Mouse (Mus musculus) kidney, embryonic 14.5 days (tissue): ENCODE data around the gene Il4ra. TPM values are rescaled to one million over a fixed set of nuclear protein-coding genes. Genes with fewer than 3 reads are reported as not detected.

Experiments
- ATAC-seq: fragments of 200-750 bp; cut with Nextera tagmentation; 2 replicates; pipeline ENCODE4 v1.8.0; 2017; ENCODE audit warnings: moderate number of reproducible peaks, mild to moderate bottlenecking, moderate TSS enrichment, moderate library complexity; ENCODE audit not compliant: low FRiP score, low TSS enrichment
- H3K27ac ChIP-seq: fragments of 300-500 bp; sonication (generic); 2 replicates; pipeline ENCODE4 v1.5.1; 2014; ENCODE audit warnings: low read depth, mild to moderate bottlenecking, low read length, moderate library complexity, mixed read lengths
- H3K27me3 ChIP-seq: fragments of 300-500 bp; sonication (generic); 2 replicates; pipeline ENCODE4 v1.6.1; 2014; ENCODE audit warnings: mild to moderate bottlenecking, low read length; ENCODE audit not compliant: control insufficient read depth, insufficient read depth
- H3K36me3 ChIP-seq: fragments of 300-500 bp; sonication (generic); 2 replicates; pipeline ENCODE4 v1.6.1; 2014; ENCODE audit warnings: low read length, mixed read lengths; ENCODE audit not compliant: control insufficient read depth, insufficient read depth
- H3K4me1 ChIP-seq: fragments of 300-500 bp; sonication (generic); 2 replicates; pipeline ENCODE4 v1.6.1; 2014; ENCODE audit warnings: low read length, mixed read lengths; ENCODE audit not compliant: control insufficient read depth, insufficient read depth
- H3K4me2 ChIP-seq: fragments of 300-500 bp; sonication (generic); replicated peaks from 2 replicates; pipeline ENCODE4 v1.6.1; 2014; ENCODE audit warnings: low read depth, mild to moderate bottlenecking, low read length
- H3K4me3 ChIP-seq: fragments of 300-500 bp; sonication (generic); 2 replicates; pipeline ENCODE4 v1.5.1; 2014; ENCODE audit warnings: mild to moderate bottlenecking, low read length
- H3K9ac ChIP-seq: fragments of 300-500 bp; sonication (generic); 2 replicates; pipeline ENCODE4 v1.6.1; 2014; ENCODE audit warnings: low read depth, mild to moderate bottlenecking, low read length, moderate library complexity
- H3K9me3 ChIP-seq: fragments of 300-500 bp; sonication (generic); 2 replicates; pipeline ENCODE4 v1.6.1; 2016; ENCODE audit warnings: low read length; ENCODE audit not compliant: control insufficient read depth
- WGBS: fragments of 180-500 bp; shearing (Covaris S2); extraction: QIAGEN DNeasy Blood & Tissue Kit; methylation state at CpG from one replicate; pipeline ENCODE4 v1.1.7; 2014; 5-methylcytosine and 5-hydroxymethylcytosine counted together
- polyA plus RNA-seq: library from polyadenylated mRNA; unstranded; fragments of >200 nt; fragmentation: Nextera tagmentation; extraction: Ambion mirVana; gene quantifications from 2 replicates; pipeline ENCODE4 v1.2.1, GENCODE M21; 2014

The Il4ra gene
- polyA plus RNA-seq, 1 experiment from 2014 or later: 5.9 TPM

DNA sequence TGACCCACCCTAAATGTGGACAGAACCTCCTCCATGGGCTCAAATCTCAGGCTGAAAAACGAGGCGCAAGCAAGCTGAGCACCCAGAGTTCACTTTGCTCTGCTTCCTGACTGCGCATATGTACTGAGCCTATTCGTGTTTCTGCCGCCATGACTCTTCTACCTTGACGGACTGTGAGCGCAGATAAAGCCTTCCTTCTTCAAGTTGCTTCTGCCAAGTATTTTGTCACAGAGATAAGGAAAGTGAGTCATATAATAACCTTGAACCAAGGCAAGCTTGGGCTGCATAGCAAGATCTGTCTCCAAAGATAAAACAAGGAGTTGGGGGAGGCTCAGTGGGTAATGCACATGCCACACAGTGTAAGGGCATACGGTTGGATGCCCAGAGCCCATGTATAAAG is 35.2 kb upstream of the Il4ra start:
- H3K4me3 ChIP-seq: no peak overlapping the region
- ATAC-seq: no peak
- WGBS: 88% methylated on average over 8 of the region's 8 CpGs
- no peak overlapping the region for H3K9ac ChIP-seq
- H3K4me1 ChIP-seq: no peaks in the 10 kb centered on the region
- H3K36me3 ChIP-seq: no peaks in the 10 kb centered on the region
- no peak overlapping the region for H3K27ac ChIP-seq
- H3K4me2 ChIP-seq: no peak overlapping the region
- no peaks in the 10 kb centered on the region for H3K27me3 ChIP-seq
- H3K9me3 ChIP-seq: no peaks in the 10 kb centered on the region

DNA sequence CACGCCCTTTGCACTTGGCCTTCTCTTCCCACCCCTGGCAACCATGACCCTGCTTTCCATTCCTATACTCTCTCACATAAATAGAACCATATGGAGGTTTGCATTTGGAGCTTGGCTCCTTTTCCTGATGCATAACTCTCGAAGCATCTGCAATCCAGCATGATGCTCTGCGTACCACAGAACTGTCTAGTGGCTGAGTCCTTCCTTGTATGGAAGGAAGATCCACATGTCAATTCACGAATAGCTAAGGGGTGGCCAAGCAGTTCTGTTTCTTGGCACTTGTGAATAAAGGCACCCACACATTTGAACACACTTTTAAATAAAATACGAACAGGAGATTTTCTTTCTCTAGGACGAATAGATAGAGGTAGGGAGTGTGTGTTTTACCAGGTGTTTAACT is 34.5 kb upstream of the Il4ra start:
- Histone ChIP-seq H3K27me3 (no peaks in the 10 kb centered on the region), H3K4me3 (no peak overlapping the region), H3K4me2 (no peak overlapping the region), H3K9me3 (no peaks in the 10 kb centered on the region), H3K36me3 (no peaks in the 10 kb centered on the region), H3K4me1 (no peaks in the 10 kb centered on the region), H3K9ac (no peak overlapping the region), H3K27ac (no peak overlapping the region)
- no peak for ATAC-seq
- WGBS: 88% methylated on average over 6 of the region's 6 CpGs

DNA sequence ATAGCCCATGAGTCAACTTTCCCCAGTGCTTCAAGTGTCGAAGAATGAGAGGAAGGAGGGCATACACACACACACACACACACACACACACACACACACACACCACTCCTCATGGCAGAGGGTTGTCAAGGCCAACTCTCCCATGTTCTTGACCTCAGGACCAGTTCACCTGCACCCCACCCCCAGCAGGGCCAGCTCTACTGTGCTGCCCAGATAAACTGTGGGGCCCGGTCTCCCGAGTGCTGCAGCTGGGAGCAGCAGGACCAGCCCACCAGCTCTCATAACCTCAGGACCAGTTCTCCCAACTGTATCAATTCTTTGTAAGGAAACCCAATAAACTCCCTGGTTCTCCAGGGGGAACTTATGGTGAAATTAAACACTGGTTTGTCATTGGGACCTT is 32.2 kb upstream of the Il4ra start:
- H3K9me3 ChIP-seq: no peaks in the 10 kb centered on the region
- no peak for ATAC-seq
- no peak overlapping the region for H3K9ac ChIP-seq
- no peaks in the 10 kb centered on the region for H3K4me1 ChIP-seq
- 84% methylated on average over 3 of the region's 3 CpGs for WGBS
- no peaks in the 10 kb centered on the region for H3K36me3 ChIP-seq
- H3K4me2 ChIP-seq: no peak overlapping the region
- no peak overlapping the region for H3K4me3 ChIP-seq
- no peak overlapping the region for H3K27ac ChIP-seq
- H3K27me3 ChIP-seq: no peaks in the 10 kb centered on the region

DNA sequence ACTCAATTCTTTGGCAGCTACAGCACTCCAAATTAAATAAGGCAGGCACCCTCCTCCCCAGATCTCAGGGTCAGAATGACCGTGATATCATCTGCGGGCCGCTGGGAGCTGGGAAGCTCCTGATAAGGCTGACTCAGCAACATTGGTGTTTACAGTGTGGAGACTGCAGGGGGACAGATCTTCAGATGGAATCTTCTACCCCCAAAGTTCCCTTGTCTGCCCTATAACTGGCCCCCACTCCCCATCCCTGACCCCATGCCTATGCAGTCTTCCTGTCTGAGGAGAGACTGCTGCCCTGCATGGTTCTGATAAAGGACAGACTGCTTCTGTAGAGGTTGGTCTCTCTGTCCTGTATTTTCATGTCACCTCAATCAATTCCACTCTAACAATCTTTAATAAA is 28.9 kb upstream of the Il4ra start:
- no peak overlapping the region for H3K9ac ChIP-seq
- H3K27ac ChIP-seq: no peak overlapping the region
- no peaks in the 10 kb centered on the region for H3K36me3 ChIP-seq
- H3K27me3 ChIP-seq: no peaks in the 10 kb centered on the region
- ATAC-seq: no peak
- WGBS: 59% methylated on average over 3 of the region's 3 CpGs
- no peak overlapping the region for H3K4me3 ChIP-seq
- H3K4me1 ChIP-seq: no peaks in the 10 kb centered on the region
- H3K4me2 ChIP-seq: no peak overlapping the region
- no peaks in the 10 kb centered on the region for H3K9me3 ChIP-seq

DNA sequence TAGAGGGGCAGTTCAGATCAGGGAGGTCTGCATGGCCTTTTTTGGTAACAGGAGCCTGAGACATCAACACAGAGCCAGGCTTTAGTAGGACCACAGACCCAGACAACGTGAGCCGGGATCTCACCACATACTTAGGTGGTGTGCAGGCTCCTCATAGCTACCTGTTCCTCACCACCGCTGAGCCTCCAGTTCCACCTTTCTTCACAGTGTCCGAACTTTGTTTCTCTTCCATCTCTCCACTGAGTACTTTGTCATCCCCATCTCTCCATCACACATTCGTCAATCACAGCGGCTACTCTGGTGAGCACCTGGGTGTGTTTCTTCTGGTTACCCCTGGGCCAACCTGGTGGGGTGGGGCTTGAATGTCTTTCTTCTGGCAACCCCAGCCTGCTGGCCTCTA is 24.7 kb upstream of the Il4ra start:
- Histone ChIP-seq H3K4me2 (no peak overlapping the region), H3K36me3 (no peaks in the 10 kb centered on the region), H3K9me3 (no peaks in the 10 kb centered on the region), H3K27me3 (no peaks in the 10 kb centered on the region), H3K4me3 (no peak overlapping the region), H3K4me1 (no peaks in the 10 kb centered on the region), H3K27ac (no peak overlapping the region), H3K9ac (no peak overlapping the region)
- ATAC-seq: no peak
- 94% methylated on average over 6 of the region's 6 CpGs for WGBS

DNA sequence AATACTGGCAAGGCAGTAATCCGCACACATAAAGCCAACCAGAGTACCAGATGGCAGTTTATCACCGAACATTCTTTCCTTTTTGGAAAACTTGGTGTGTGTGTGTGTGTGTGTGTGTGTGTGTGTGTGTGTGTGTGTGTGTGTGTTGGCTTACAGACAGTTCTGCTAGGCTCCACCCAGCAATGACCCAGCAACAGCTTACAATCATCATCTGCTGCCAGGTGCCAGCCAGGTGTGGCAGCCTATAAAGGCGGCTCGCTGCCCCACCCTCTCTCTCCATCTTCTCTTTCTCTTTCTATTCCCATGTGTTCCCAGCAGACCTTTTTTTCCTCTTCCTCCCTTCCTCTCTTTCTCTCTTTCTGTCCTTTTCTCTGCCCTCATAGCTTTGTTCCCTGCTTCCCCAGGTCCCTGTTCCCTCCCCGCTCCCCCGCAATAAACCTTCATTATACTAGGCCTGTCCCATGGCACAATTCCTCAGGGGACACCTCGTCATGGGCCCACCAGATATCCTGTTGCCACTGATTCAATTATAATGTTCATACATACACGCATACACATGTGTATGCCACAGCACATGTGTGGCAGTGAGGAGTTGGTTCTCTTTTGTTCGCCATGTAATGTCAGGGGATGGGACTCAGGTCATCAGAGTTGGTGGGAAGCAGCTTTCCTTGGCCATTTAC is 23.9 kb upstream of the Il4ra start:
- Histone ChIP-seq H3K4me3 (no peak overlapping the region), H3K36me3 (no peaks in the 10 kb centered on the region), H3K27me3 (no peaks in the 10 kb centered on the region), H3K9ac (no peak overlapping the region), H3K27ac (no peak overlapping the region), H3K9me3 (no peaks in the 10 kb centered on the region), H3K4me1 (no peaks in the 10 kb centered on the region), H3K4me2 (no peak overlapping the region)
- no peak for ATAC-seq
- 86% methylated on average over 9 of the region's 9 CpGs for WGBS

DNA sequence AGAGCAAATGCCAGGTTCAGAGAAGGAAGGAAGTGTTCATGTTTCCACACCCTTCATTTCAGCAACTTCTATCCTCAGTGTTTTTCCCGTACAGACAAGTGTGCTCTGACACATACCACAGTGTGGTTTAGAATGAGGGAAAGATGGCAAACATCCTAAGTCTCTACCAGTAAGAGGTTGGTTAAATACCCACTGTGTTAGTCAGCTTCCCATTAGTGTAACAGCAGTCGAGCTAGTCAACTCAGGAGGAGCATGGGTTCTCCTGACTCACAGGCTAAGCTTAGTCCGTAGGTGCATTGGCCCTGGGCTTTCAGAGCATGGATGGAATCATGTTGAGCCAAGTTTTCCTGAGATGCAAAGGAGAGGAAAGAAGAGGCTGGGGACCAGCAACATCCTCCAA is 12.6 kb upstream of the Il4ra start:
- WGBS: 84% methylated on average over 3 of the region's 3 CpGs
- no peak overlapping the region for H3K9ac ChIP-seq
- H3K27ac ChIP-seq: no peak overlapping the region
- H3K9me3 ChIP-seq: peaks cover 1% of the 10 kb centered on the region; the same call in 1 of the 2 replicates
- no peak overlapping the region for H3K4me3 ChIP-seq
- no peaks in the 10 kb centered on the region for H3K36me3 ChIP-seq
- H3K4me2 ChIP-seq: no peak overlapping the region
- H3K27me3 ChIP-seq: no peaks in the 10 kb centered on the region
- ATAC-seq: no peak
- H3K4me1 ChIP-seq: no peaks in the 10 kb centered on the region

DNA sequence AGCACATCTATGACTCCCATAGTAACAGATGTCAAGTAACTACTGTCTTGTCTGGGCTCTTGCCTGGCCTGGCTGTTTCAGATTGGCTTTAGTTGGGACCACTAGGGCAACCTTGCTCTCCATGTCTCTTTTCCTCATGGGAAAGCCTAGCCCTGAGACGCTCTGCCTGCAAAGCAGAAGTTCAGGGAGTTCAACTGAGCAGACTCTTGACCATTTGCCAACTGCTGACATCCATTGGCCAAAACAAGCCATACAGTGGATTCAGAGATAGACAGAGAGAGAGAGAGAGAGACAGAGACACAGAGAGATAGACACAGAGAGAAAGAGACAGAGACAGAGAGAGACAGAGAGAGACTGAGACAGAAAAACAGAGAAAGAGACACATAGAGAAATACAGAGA is 10.9 kb upstream of the Il4ra start:
- Histone ChIP-seq H3K36me3 (no peaks in the 10 kb centered on the region), H3K27ac (no peak overlapping the region), H3K4me1 (no peaks in the 10 kb centered on the region), H3K4me3 (no peak overlapping the region), H3K9me3 (no peaks in the 10 kb centered on the region), H3K9ac (no peak overlapping the region), H3K27me3 (no peaks in the 10 kb centered on the region), H3K4me2 (no peak overlapping the region)
- 69% methylated on average over 1 of the region's 1 CpGs for WGBS
- no peak for ATAC-seq

DNA sequence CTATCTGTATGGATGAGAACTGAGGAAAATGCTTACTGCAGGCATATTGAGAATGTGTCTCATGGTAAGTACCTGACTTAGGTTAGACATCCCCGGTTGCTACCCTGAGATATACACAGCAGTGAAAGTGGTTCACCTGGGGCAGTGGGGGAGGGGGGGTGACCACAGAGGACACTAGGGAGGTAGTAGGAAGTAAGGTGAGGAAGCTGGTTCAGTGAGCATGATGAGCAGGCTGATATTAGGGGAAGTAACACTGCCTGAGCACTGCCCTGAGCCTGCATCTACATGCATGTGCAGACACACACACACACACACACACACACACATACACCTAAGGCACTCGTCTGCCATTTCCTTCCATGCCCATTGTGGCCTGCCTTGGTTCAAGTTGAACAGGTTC is 10.1 kb upstream of the Il4ra start:
- WGBS: 78% methylated on average over 2 of the region's 2 CpGs
- Histone ChIP-seq H3K9me3 (no peaks in the 10 kb centered on the region), H3K4me2 (no peak overlapping the region), H3K27ac (no peak overlapping the region), H3K4me1 (no peaks in the 10 kb centered on the region), H3K9ac (no peak overlapping the region), H3K36me3 (no peaks in the 10 kb centered on the region), H3K27me3 (no peaks in the 10 kb centered on the region), H3K4me3 (no peak overlapping the region)
- ATAC-seq: no peak
